Mouse (Mus musculus): ENCODE results near the gene Selenom.

The Selenom gene

DNA sequence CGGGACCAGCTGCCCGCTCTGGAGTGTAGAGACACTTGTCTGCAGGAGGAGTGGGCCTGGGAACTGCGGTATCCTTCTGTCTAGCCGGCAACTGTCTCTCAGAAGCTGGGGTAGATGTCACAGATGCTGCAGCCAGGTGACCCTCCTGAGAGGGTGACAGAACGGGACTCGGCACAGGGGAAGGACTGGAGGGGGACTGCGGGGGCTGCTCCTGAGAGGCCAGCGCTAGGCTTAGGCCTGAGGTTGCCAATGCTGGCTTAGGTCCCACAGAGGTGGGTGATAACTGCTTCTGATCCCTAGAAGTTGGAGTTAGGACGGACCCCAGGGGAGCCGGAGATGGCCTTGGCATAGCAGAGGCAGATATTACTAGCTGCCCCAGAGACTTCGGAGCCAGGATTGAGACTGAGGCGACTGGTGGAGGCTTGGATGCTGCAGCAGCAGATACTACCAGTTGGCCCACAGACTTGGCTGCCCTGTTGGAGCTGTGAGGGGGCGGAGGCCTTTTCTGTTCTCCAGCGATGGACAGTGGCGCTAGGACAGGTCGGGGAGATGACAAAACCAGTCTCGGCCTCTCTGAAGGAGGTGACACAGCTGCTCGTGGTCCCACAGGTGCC lies 11.9 kb upstream of the Selenom start:
- CTCF ChIA-PET: interaction anchor here in 2 of 4 experiments (0.7 to 1.5 kb wide), 3 partner anchors 12 to 194 kb away, joined by 3 to 9 read pairs (median 4); partner anchors contain the start of gene Selenom (in 1 of the 2)
- POLR2A ChIA-PET: interaction anchor here in 3 of 4 experiments (0.8 to 2.7 kb wide), 12 partner anchors 10 to 165 kb away, joined by 3 to 9 read pairs (median 4); partner anchors contain the start of genes Selenom (in 2 of the 3), Morc2a (in 1 of the 3), Pla2g3 (in 1 of the 3) and Rnf185 (in 1 of the 3)

DNA sequence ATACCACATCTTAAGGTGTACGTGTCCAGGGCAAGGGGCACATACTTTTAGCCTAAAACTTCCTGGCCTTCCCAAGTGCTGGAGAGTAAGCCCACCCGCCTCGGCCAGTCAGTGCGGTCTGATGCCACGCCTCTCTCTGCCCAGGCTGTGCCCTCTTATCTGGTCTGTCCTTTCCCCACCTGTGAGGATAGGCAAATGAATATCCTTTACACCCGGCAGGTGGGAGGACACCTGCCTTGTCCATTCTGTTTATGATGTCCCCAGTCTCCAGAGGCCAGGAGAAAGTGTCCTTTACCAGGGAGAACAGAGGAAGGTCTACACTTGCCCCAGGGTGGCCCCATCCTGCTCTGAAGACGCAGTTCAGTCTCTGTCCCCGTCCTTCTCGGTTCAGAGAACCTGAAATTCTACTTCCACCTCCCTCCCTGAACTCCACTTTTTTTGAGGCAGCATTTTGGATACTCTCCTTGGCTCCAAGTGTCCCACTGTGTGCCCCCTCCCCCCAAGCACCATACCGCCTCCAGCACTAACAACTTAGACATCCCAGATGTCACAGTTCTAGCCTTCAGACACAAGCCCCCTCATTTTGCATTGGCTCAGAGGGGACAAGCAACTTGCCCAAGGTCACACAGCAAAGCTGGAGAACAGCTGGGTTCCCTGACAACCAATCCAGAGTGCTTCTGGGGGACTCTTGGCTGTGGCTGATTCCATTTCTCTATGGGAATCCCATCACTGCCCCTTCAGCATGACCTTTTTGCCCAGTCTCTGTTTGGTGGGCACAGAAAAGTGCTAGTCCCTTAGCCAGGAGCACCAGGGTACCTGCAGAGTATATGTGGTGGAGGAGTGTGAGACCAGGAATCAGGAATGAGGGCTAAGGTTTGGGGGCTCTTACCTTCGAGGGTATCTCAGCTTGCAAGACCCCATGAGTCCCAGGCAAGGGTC lies 10.5 kb upstream of the Selenom start:
- CTCF ChIA-PET: interaction anchor here in 2 of 4 experiments (0.6 to 1.9 kb wide), 5 partner anchors 10 to 56 kb away, joined by 3 to 9 read pairs (median 4); partner anchors contain the start of gene Selenom (in 2 of the 2)

DNA sequence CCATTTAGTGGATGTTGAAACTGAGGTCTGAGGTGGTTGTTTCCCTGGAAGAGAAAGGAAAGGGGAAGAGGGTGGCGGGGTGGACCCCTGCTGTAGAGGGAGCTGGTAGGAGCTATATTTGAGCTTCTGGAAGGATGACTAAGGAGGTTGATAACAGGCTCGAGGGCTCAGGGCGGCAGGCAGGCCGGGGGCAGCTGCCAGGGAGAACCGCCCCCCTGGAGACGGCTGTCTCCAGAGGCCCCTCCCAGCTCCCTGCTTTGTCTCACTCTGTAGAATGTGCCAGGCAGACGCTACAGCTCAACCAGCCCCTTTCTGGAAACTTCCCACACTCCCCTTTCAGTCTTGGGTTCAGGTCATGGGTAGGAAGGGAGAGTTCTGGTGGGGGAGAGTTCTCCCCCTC lies 6.3 kb upstream of the Selenom start:
- ChIA-PET POLR2A (interaction anchor here in 3 of 4 experiments (0.5 to 4.9 kb wide), 13 partner anchors 10 to 177 kb away, joined by 3 to 43 read pairs (median 3); partner anchors contain the start of gene Morc2a (in 1 of the 3)), CTCF (interaction anchor here in 3 of 4 experiments (1.2 to 2.3 kb wide), 5 partner anchors 27 to 89 kb away, joined by 3 to 8 read pairs (median 4); no protein-coding TSS in a partner anchor)

More for the DNA sequence above, 10.5 kb upstream of the Selenom start:
- POLR2A ChIA-PET: interaction anchor here in 3 of 4 experiments (0.6 to 2.7 kb wide), 8 partner anchors 8 to 68 kb away, joined by 3 to 9 read pairs (median 4); partner anchors contain the start of genes Rnf185 (in 2 of the 3) and Selenom (in 2 of the 3)

DNA sequence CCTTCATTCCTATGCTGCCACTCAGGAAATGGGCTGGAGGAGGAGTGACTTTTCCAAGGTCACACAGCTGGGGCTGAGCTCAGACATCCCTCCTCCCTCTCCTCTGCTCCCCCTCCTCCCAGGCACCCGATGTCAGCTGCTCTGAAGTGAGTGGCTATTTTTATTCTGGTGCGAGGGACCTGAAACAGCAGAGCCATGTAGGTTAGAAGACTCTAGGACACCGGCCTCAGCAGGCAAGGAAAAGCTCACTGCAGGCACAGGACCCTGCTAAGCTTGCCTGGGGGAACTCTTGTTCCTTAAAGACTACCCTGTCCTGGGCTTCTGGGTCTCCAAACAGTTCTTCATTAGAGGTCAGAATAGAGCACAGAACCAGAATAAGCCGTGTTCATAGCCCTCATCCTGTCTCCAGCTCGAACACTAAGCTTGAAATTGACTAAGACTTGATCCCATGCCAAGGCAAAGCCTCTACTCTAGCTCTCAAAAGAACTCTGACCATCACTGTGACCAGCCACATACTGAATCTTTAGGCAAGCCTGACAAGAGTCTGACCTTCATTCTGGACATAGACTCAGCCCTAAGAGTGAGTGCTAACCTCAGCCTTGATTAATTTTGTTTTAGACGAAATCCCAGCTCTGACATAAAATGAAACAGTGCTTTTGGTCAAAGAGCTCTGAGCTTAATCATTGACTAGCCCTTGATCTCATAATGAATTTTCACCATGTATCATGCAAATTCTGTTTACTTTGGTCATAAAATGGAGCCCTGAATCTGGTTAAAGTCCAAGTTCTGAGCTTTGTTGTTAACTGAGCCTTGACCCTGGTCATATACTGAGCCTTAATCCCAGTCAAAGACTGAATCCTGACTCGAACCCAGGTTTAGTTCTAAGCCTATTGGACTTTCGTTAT lies 5.1 kb upstream of the Selenom start:
- POLR2A ChIA-PET: interaction anchor here in 2 of 4 experiments (0.6 to 4.9 kb wide), 14 partner anchors 8 to 243 kb away, joined by 3 to 43 read pairs (median 4); partner anchors contain the start of genes Drg1 (in 1 of the 2) and Morc2a (in 1 of the 2)
- CTCF ChIA-PET: interaction anchor here (1.0 to 2.3 kb wide), 8 partner anchors 25 to 87 kb away, joined by 3 to 8 read pairs (median 3); no protein-coding TSS in a partner anchor

DNA sequence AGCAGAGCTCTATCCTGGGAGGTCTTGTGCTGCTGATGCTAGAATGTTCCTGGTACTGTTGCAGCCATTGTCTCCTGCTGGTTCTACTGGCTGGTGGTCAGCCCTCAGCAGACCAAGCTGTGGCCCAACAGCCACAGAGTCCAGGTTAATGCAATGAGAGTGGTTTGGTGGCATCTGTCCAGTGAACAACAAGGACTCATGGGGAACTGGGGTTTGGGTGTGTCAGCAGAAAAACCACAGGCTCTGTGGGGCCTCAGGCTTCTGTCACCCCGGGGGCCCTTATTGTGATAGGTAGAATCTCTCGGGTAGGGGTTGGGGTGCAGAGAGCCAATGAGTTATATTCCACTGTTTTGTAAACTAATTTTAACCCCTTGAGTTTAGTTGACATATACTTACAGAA lies 4.2 kb upstream of the Selenom start:
- ChIA-PET POLR2A (interaction anchor here in 2 of 4 experiments (1.0 to 4.9 kb wide), 6 partner anchors 8 to 36 kb away, joined by 3 to 43 read pairs (median 3); no protein-coding TSS in a partner anchor), CTCF (interaction anchor here in 2 of 4 experiments (1.1 to 1.5 kb wide), 2 partner anchors 25 to 55 kb away, joined by 3 read pairs; no protein-coding TSS in a partner anchor)

DNA sequence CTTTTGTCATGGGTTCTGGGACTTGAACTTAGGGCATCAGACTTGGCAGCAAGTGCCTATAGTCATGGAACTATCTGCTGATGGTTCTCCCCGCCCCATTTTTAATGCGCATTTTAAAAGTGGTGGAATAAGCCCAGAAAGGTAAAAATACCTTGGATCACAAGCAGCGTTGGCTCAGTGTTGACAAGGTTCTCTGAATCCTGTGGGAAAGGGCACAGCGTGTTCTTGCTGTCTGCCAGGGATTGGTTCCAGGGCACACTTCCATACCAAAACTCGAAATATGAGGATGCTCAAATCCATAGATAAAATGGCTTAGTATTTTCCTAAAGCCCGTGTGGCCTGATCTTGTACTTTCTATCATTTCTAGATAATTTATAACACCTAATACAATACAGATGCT lies 1.2 kb upstream of the Selenom start:
- POLR2A ChIA-PET: interaction anchor here in 1 of 4 experiments (1.6 to 1.8 kb wide), 2 partner anchors 8 to 135 kb away, joined by 7 to 9 read pairs; partner anchors contain the start of genes Inpp5j and Morc2a
- CTCF ChIA-PET: interaction anchor here in 2 of 4 experiments (1.7 to 4.3 kb wide), 4 partner anchors 10 to 39 kb away, joined by 9 to 50 read pairs (median 29); no protein-coding TSS in a partner anchor

DNA sequence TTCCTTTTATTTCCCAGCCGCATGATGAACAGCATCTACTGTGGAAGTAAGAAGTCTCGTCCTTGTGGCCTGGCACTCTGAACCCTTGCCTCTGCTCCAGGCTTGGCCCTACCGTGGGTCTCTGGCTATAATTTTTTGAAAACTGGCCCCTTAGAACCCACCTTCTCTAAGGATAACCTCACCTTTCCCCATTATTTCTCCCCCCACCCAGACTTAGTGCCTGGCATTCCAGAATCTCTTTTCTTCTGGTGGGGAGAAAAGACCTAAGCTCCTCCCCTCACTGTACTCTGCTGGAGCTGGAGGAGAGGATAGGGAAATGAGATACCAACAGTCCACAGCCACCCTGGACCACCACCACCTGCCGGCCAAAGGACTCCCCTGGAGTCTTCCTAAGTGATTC lies 732 bp downstream of the Selenom start:
- CTCF ChIA-PET: interaction anchor here (0.5 to 4.3 kb wide), 58 partner anchors 8 to 320 kb away, joined by 3 to 50 read pairs (median 4); partner anchors contain the start of genes Inpp5j (in 2 of the 4), Pla2g3 (in 1 of the 4) and Rnf185 (in 1 of the 4)
- POLR2A ChIA-PET: interaction anchor here in 3 of 4 experiments (0.7 to 5.3 kb wide), 40 partner anchors 8 to 323 kb away, joined by 3 to 27 read pairs (median 4); partner anchors contain the start of genes Morc2a (in 2 of the 3), Patz1 (in 1 of the 3) and Rnf185 (in 1 of the 3)

DNA sequence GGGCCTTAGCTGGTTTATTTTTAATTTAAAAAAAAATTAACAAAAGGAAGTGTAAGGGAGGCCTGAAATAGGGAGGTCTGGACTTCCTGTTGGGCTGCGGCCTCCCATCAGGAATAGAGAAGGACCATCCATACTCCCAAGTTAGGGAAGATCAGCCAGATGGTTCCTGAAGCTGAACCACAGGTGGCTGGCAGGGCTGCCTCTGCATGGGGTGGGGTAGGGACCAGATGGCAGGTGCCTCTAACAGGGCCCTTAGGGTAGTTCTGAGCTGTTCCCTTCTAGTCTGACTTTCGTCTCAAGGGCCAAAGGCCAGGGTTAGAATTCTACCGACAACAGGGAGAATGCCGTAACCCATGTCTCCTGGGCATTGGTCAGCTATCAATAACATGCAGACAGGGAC lies 1.2 kb downstream of the Selenom start:
- ChIA-PET POLR2A (interaction anchor here in 3 of 4 experiments (0.7 to 5.3 kb wide), 25 partner anchors 10 to 320 kb away, joined by 3 to 27 read pairs (median 5); partner anchors contain the start of genes Morc2a (in 2 of the 3), Patz1 (in 1 of the 3) and Rnf185 (in 1 of the 3)), CTCF (interaction anchor here in 3 of 4 experiments (0.6 to 4.3 kb wide), 14 partner anchors 9 to 318 kb away, joined by 3 to 50 read pairs (median 6); no protein-coding TSS in a partner anchor)

DNA sequence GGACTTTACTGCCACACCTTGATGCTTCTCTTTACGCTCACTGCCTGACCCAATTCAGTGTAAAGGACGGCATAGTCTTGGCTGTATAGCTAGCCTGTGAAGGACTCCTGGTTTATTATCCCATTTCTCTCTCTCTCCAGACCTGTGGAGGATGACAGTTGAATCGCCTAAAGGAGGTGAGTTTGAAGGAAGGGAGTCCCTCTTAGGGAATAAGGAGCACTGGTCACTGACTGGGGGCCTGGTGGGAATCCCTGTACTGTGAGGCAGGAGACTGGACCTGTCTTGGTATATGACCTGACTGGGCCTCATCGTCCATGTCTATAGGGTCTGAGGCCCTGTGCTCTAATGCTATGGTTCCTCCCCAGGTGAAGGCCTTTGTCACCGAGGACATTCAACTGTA lies 1.6 kb downstream of the Selenom start:
- POLR2A ChIA-PET: interaction anchor here in 2 of 4 experiments (0.9 to 5.3 kb wide), 17 partner anchors 10 to 258 kb away, joined by 3 to 27 read pairs (median 5); partner anchors contain the start of genes Morc2a (in 2 of the 2) and Rnf185 (in 1 of the 2)
- CTCF ChIA-PET: interaction anchor here in 3 of 4 experiments (0.6 to 4.3 kb wide), 5 partner anchors 8 to 61 kb away, joined by 3 to 50 read pairs (median 6); no protein-coding TSS in a partner anchor

DNA sequence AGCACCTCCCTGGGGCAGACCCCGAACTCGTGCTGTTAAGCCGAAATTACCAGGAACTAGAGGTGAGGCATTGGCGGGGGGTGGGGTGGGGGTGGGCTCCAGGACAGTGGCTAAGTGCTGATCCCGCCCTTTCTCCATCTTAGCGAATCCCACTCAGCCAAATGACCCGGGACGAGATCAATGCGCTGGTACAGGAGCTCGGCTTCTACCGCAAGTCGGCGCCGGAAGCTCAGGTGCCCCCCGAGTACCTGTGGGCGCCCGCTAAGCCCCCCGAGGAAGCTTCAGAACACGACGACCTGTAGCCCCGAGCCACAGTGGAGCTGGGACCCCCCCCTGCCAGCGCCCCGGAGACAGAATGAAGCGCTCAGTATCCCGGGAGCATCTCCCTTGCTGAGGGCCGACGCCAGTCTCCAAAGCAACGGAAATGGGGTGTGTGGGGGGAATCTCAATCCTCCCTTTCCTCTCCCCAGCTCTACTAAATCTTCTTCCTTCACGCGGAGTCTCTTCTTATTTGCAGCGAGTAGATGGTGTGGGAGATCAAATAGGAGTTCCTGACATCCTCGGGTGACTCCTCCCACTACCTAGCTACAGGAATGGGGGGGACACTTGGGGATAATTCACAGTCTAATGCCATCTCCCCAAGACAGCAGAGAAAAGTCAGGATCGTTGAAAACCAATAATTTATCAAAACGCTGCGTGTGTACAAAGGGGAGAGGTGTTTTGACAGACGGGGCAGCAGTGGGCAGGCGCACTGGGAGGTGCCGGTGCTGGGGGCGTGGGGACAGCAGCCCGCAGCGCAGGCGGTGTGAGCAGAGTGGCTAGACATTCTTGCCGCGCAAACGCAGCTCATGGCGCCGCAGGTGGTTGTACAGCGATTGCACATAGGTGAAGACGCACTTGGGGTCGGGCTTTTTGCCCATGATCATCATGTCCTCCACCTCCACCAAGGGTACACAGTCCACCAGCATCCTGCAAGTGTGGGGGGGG lies 2.7 kb downstream of the Selenom start:
- CTCF ChIA-PET: interaction anchor here in 3 of 4 experiments (0.6 to 4.3 kb wide), 9 partner anchors 11 to 75 kb away, joined by 3 to 50 read pairs (median 5); no protein-coding TSS in a partner anchor
- POLR2A ChIA-PET: interaction anchor here in 3 of 4 experiments (0.6 to 5.3 kb wide), 33 partner anchors 8 to 1162 kb away, joined by 3 to 27 read pairs (median 4); partner anchors contain the start of genes Morc2a (in 2 of the 3), Rnf185 (in 2 of the 3) and Slc35e4 (in 1 of the 3)

DNA sequence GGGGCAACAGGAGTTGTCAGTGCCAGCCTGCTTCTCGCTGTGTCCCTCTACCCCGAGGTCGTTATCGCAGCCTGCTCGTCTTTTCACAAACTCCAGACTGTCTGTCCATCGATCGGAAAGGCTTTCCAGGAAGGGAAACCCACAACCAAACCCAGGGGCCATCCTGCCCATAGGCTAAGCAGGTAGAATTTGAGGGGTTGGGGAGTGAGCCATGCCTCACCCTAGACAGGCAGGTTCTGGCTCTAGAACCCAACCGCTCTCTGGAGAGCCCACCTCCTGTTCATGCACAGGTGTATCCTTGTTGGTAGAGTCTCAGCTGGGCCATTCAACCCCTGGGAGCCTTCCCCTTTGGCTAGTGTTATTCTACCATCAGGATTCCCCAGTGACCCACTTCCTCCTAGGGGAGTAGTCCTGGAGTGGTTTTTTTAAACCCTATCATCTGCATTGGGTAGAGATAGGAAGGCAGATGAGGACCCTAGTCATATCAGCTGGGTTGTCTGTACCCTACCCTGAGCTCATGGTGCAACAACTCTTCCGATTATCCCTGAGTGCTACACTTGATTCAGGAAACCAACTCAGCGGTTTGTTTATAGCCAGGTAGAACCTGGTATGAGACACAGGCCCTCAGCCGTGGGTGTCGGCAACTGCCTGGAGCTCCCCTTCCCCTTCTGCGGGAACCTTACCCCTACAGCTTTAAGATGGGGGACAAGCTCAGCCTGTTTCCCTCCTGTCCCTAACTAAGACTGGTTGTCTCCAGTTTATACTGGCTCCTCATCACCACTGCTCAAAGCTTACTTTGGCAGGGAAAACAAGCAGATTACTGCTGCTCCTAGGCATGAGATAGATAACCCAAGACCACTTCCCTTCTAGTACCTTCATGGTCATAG lies 3.6 kb downstream of the Selenom start:
- ChIA-PET POLR2A (interaction anchor here (0.6 to 5.3 kb wide), 23 partner anchors 8 to 396 kb away, joined by 3 to 27 read pairs (median 4); partner anchors contain the start of genes Rnf185 (in 2 of the 4), Morc2a (in 1 of the 4), Pik3ip1 (in 1 of the 4) and Slc35e4 (in 1 of the 4)), CTCF (interaction anchor here (0.7 to 1.5 kb wide), 7 partner anchors 13 to 64 kb away, joined by 3 to 8 read pairs (median 4); no protein-coding TSS in a partner anchor)

DNA sequence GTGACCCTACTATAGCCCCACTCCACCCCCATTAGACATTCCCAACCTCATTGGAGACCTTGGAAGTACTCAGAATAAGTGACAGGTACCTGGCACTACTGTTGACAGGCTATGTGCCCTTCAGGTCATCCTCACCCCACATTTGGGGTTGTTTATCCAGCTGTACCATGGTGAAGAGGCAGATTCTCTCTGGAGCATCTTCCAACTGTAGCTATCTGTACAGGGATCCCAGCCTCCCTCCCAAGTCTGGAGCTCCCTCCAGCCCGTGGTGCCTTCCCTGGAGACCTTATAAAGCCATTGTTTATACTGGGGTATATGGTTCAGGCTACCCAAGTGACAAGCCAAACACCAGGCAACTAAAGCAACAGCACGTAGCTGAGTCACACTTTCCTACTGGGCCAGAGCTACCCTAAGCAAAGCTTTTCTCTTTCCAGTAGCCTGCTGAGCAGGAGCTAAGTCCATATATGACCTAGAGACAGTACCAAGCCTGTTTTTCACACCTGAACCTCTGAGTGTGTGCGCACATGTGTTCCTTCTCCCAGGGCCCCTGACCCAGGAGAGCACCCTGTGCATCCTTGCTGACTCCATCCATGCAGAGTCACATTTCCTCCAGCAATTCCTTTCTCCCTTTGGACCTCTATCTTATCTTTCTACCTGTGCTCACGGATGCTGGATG lies 4.7 kb downstream of the Selenom start:
- POLR2A ChIA-PET: interaction anchor here in 2 of 4 experiments (0.8 to 5.3 kb wide), 13 partner anchors 7 to 171 kb away, joined by 3 to 27 read pairs (median 4); partner anchors contain the start of genes Morc2a (in 2 of the 2) and Rnf185 (in 1 of the 2)
- CTCF ChIA-PET: interaction anchor here in 3 of 4 experiments (0.6 to 1.5 kb wide), 5 partner anchors 12 to 132 kb away, joined by 3 to 7 read pairs (median 3); no protein-coding TSS in a partner anchor

DNA sequence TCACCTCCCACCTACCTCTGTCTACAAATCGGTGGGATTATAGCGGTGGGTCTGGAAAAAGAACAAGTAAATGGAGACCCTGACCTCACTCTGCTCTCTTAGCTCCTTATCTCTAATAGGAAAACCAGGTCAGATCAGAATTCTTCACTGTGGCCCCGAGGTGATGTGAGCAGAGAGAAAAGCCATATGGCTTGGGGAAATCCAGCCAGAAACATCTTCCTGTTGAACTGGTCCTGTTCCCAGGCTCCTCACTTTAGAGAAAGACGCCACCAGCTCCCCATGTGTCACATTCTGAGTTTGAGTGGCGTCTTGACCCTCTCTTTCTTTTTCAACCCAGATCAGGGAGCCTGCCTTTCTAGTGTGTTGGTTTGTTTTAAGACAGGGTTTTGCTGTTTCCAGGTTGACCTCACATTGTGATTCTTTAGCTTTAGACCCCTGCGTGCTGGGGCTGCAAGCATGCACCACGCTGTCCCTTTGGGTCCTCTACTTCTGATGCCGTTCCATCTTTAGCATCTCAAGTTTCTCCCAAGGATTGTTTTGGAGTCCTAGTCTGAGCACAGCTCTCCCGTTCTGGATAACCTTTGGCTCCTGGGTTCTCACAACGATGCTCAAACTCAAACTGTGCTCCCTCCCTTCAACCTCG lies 5.4 kb downstream of the Selenom start:
- ChIA-PET CTCF (interaction anchor here in 3 of 4 experiments (0.6 to 1.4 kb wide), 4 partner anchors 12 to 132 kb away, joined by 3 read pairs; no protein-coding TSS in a partner anchor), POLR2A (interaction anchor here in 2 of 4 experiments (0.7 to 5.0 kb wide), 9 partner anchors 8 to 171 kb away, joined by 3 to 27 read pairs (median 4); partner anchors contain the start of genes Morc2a (in 1 of the 2) and Rnf185 (in 1 of the 2))
